Mouse (Mus musculus) lung, postnatal 0 days (tissue): ENCODE results near the gene Anxa6.
"Not testable (repeated sequence)": the region's sequence is repeated elsewhere in the genome, so short reads cannot be mapped to it uniquely, and the experiment has no call there.

ENCODE experiments used
- CTCF ChIP-seq: IDR thresholded peaks from 2 replicates; pipeline ENCODE4 v1.5.1; 2016; ENCODE audit warnings: antibody characterized with exemption, mild to moderate bottlenecking
- EP300 ChIP-seq: IDR thresholded peaks from 2 replicates; pipeline ENCODE4 v1.6.1; 2016; ENCODE audit warnings: antibody characterized with exemption, mild to moderate bottlenecking, control low read depth

- not testable (repeated sequence) for TF ChIP-seq CTCF, EP300
Measured at GRCm38 (mm10) chr11:54957708-54958107, 75.5 kb downstream of the Anxa6 start.
